Mouse (Mus musculus) NIH3T3 (cell line): ENCODE measurements at regions not wholly inside any gene's neighbourhood (a gene's known extent, or its start where the extent isn't known, plus 50 kb on each side); places are given as distances from the start of the nearest gene placed in this dataset.

Experiments
- DNase-seq: peaks from one replicate; pipeline ENCODE4 v3.0.0-alpha.2; 2012; ENCODE audit warnings: low read depth

- no peak for DNase-seq
These were observed 328.5 kb downstream of the Ttll7 start for GRCm38 (mm10) chr3:147180711-147181110.

- DNase-seq = no peak
These were observed 329.6 kb downstream of the Ttll7 start for GRCm38 (mm10) chr3:147181501-147182365.

DNA sequence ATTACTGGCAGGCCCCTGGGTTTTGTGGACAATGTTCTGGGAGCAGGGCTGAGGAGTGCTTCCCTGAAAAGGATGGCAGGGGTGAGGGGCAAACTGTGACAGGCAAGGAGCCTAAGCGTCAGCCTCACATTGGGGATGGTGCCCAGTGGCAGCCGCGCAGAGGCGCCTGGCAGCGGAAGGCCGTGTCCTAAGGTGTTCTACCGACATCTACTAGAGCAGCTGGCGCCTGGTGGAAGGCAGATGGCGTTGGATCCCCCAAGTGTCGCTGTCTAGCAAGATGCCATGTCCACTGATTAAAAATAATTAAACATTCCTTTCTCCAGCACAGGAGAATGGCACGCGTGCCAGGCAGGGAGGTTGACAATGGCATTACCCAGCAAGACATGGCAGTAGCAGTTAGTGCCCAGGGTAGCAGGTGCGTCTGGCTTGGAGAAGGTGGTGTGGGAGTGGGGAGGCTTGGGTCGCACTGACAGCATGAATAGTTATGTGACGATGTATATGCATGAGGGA, 330.3 kb downstream of the Ttll7 start:
- no peak for DNase-seq

GRCm38 (mm10) chr3:147183656-147184290, 331.6 kb downstream of the Ttll7 start:
- DNase-seq = peak; percentile 68

DNA sequence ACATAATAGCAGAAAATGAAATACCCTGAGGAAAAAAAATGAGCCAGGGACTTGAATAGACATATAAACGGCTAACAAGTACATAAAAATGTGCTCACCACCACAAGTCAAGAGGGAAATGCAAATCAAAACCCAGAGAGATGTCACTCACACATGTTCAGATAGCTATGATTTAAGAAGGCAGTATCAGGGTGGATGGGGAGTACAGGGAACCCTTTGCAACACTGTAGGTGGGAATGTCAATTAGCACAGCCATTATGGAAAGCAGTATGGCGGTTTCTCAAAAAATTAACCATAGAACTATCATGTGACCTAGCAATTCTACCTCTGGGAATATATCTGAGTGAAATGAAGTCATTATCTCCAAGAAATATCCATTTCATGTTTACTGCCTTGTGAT, 337.6 kb downstream of the Ttll7 start:
- DNase-seq = no peak

DNA sequence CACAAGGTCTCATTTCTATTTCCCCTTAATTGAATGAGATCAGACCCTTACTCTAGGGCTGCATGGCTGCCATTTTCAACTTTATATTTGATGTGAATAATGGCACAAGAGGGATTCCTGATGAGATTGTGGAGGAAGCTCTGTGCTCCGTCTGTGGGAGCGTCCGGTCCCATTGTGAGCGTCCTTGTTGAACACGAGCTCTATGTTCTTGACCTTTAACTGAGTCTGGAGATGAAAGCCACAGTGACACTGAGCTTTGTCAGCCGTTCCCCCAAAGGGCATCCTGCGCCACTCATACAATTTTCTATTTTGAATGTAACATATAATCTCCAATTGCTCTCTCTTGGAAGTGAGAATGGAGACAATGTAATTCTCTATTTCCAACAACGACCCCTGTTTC, 344.5 kb downstream of the Ttll7 start:
- no peak for DNase-seq

DNA sequence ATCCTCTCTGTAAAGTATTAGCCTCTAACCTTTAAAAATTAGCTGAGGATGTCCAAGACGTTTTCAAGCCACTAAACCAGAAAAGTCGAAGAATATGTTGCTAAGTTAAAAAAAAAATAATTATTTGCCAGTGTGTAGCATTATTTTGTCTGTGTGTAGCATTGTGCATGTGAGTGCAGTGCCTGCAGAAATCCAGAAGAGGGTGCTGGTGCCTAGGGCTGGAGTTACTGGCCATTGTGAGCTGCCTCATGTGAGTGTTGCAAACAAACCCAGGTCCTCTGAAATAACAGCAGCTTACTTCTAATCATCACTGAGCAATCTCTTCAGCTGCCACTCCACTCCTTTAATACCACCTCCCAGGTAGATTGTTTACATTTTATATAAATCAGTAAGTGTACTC, 345.0 kb downstream of the Ttll7 start:
- peak; percentile 34 for DNase-seq

GRCm38 (mm10) chr3:147211127-147211940, 359.2 kb downstream of the Ttll7 start:
- peak; percentile 31 for DNase-seq

- no peak for DNase-seq
These were observed 376.5 kb downstream of the Ttll7 start for GRCm38 (mm10) chr3:147228663-147229062.

GRCm38 (mm10) chr3:147230594-147230993, 378.4 kb downstream of the Ttll7 start:
- DNase-seq = no peak

GRCm38 (mm10) chr3:147238398-147238797, 386.2 kb downstream of the Ttll7 start:
- no peak for DNase-seq

- DNase-seq = peak; percentile 50
These were observed 388.5 kb downstream of the Ttll7 start for GRCm38 (mm10) chr3:147240651-147241050.

GRCm38 (mm10) chr3:147244911-147245430, 392.8 kb downstream of the Ttll7 start:
- DNase-seq = no peak

- peak; percentile 74 for DNase-seq
These were observed 394.0 kb downstream of the Ttll7 start for GRCm38 (mm10) chr3:147246141-147246540.

- peak; percentile 51 for DNase-seq
These were observed 397.3 kb downstream of the Ttll7 start for GRCm38 (mm10) chr3:147249466-147249865.

DNA sequence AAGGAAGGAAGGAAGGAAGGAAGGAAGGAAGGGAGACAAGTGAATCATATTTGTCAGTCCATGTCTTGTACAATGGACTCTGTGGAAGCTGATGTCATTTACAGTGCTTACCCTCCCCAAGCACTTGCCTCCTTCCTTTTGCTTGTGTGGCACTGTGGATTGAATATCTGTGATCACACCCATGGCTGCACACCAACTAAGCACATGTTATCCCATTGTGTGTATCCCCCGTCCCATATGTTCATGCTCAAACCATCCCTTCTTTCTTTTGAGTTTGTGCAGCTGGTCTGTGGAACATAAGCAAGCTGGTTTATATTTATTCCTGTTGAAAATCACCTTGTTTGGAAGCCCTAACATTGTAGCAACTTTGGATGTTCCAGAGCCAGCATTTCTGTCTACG, 397.7 kb downstream of the Ttll7 start:
- DNase-seq = no peak

- DNase-seq = no peak
These were observed 400.1 kb downstream of the Ttll7 start for GRCm38 (mm10) chr3:147252226-147252788.

DNA sequence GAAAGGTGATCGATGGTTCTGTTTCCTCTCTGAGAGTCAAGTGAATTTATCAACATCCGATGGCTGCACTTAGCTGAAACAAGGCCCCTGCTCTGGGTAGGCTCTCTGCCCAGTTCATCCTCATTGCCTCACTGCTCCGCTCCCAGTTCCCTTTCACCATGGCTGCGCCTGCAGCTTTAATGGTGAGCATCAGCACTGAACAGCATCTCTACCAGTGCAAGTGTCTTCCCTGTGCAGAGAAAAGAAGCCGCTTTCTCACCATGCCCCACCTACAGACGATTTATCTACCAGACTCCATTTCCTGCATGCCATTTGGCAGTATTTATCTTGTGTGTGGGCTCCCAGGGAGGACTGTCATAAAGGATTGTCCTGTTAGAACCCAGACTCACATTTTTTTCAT, 400.6 kb downstream of the Ttll7 start:
- DNase-seq = no peak

DNA sequence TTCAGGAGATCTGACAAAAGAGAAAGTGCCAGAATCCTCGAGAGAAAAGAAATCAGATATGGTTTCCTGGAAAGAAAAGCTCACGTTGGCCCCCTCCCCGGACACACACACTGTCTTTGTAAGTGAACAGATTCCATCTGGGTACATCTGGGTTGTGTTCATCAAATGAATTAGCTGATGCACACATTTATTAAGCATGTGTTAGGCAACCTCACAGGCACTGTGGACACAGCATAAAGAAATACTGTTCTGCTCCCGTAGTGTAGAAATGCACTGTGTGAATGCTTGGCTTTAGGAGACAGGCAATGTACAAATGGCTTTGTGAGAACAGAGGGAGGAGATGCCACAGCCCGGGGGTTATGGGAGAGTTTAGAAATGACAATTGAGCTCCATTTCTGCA, 402.3 kb downstream of the Ttll7 start:
- DNase-seq = no peak

- DNase-seq = peak; percentile 50
These were observed 408.9 kb downstream of the Ttll7 start for GRCm38 (mm10) chr3:147260958-147261595.

DNA sequence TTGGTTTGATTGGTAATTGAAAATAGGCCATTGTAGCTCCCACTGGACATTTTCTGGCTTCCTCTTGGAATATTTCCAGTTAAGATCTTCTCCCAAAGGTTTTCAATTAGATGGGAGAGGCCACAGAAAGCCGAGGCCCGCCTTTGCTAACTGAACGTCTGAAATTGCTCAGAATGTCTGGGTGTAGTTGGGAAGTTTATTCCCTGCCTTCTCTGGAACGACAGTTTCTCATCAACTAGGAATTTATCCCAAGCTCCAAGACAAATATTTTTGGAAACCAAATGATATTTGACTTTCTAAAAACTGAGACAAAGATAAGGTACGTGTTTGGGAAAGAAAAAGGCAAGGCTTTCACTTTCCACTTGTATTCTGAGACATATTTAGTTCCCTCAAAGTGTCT, 414.4 kb downstream of the Ttll7 start:
- DNase-seq = peak; percentile 58
